Mouse (Mus musculus) gastrocnemius, adult 18-20 months (tissue): ENCODE results near the gene Naglu. TPM values are rescaled to one million over a fixed set of nuclear protein-coding genes. Genes with fewer than 3 reads are reported as not detected.

ENCODE experiments used
- DNase-seq: peaks from one replicate; pipeline ENCODE4 v3.0.0; 2021; ENCODE audit warnings: low spot score
- long read RNA-seq, 2 experiments: library from polyadenylated mRNA; stranded (forward); transcript quantifications; one replicate each; pipeline ENCODE4 v2.0.0; 2021
- total RNA-seq, 2 experiments: library from RNA; stranded (reverse); gene quantifications; 2 replicates each; pipeline ENCODE4 v1.2.3; 2021

The Naglu gene
- 1 to 10 TPM; 3.9 TPM for total RNA-seq
- long read RNA-seq, experiment 1, transcript Naglu-201 (6 exons, 2,560 nt): major isoform, 6 of 8 reads
- long read RNA-seq, experiment 1, partial matches to known transcripts: 1 of 8 reads
- long read RNA-seq, experiment 1, other reads (novel, unspliced or antisense): 1 of 8 reads
- long read RNA-seq, experiment 2, transcript Naglu-201 (6 exons, 2,560 nt): major isoform, 13 of 14 reads
- long read RNA-seq, experiment 2, partial matches to known transcripts: 0 of 14 reads
- long read RNA-seq, experiment 2, other reads (novel, unspliced or antisense): 1 of 14 reads

DNA sequence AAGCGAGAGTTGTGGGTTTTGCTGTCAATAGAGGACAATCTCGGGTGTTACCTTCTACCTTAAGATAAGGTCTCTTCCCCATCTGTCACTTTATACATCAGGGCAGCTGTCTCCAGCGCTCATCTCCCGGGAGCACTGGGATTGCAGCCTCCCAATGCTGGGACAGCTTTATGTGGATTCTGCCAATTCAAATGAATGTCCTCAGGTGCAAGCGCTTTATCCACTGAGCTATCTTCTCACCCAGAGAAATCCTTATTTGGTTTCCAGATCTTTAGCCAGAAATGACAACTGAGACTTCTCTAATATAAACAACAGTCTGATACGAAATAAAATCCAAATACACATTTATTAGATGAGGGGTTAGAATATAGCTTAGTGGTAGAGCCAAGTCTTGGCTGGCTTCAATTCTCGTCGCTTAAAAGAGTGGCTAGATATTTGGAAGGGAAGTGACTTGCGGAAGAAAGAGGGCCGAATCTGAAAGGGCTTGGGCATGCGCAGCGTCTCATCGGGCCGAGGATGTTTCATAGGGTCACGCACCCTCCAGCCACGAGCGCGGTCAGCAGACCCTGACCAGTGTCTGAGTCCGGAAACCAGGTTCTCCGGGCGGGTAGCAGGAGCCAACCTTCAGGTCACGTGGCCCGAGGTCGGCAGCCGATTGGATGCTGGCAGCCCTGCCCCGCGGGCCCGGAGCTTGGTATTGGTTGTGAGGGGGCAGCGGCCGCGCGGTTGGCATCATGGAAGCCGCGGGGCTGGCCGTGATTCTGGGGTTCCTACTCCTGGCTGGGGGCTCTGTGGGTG is at the start of gene Naglu:
Gene Naglu, plus strand, starts transcription at position 622 of the 798 bp plus-strand sequence.
- peak; percentile 97 for DNase-seq

DNA sequence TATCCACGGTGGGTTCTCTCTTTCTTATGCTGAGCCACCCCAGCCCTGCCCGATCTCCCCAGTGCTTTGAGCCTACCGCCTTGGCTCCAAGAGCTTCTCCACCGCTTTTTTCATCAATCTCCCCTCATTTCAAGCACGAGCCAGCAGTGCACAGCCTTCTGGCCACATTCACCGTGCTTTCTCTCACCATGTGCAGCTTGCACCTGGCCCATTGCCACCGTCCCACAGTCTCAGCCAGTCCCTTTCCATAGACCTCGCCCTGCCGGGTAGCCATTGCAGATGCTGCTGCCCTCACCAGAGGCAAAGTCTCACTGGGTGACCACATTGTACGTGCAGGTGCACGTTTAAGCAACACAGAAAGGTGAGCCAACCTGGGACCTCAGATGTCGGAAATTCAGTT is 46.4 kb upstream of the Naglu start:
- peak; percentile 13 for DNase-seq

DNA sequence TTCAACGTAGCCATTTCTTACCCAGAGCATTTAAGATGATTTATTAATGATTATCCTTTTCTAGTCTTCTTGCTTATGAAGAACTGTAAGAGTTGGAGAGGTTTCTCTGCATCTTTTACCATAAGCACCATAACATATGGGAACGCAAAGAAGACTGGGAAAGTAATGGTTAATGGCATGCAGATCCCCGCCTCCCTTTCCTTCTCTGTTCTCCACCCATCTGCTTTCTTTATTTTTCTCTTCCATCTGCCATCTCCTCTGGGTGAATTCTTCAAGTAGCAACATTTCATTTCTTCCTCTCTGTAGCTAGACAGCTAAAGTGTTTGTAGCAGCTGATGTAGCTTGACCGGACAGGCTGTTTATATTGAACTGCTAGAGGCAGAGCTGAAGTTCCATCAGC is 45.8 kb upstream of the Naglu start:
- no peak for DNase-seq

DNA sequence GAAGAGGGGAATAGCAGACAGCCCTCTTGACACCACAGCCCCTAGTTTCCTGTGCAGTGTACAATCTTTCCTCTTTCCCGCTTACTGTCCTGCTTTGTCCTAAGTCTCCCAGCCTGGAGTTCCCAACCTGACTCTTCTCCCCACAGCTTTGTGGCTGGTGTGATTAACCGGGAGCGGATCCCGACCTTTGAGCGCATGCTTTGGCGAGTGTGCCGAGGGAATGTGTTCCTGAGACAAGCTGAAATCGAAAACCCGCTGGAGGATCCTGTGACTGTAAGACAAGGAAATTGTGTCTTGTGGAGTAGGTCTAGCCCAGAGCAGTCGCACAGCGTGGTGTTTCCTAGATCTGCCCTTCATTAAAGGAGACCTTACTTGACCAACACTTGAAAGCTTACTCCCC is 42.7 kb upstream of the Naglu start:
- peak; percentile 37 for DNase-seq

DNA sequence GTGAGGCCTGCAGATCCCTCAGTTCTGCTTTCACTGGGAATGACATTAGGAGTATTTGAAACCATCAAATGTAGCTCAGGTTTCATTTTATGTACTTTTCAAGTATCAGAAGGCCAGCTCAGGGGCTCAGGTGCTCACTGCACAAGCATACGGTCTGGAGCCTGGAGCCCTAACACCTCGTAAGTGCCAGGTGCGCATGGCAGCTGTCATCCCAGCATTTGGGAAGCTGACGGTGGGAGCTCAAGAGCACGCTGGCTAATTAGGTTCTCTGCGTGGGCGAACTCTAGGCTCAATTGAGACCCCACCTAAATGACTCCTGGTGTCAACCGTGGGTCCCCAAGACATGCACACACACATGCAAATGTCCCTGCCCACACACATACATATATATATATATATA is 40.5 kb upstream of the Naglu start:
- no peak for DNase-seq

DNA sequence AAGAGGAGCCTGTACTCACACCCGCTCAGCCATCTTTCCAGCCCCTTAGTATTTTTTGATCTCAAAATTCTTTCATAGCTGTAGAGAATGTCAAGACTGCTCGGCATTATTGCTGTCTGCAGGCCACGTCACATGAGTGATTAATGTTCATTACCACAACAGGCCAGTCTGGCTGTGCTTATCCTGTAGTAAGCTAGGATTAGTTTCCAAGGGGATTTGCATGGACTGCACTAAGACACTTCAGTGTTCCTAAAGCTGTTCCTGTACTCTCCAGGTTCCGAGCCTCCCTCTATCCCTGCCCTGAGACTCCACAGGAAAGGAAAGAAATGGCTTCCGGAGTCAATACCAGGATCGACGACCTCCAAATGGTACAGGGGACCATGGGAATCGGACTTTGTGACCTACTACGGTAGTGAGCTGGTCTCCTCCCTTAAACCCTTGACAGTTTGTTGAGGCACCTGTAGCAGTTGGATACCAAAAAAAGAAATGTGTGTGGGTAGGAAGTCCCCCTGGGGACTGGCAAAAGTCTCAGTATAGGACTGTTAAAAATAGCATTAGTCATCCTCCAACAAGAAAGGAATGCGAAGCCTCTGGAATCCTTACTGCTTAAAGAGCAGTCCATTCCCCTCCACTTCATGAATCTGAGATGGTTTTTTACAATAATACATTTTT is 39.5 kb upstream of the Naglu start:
- DNase-seq: no peak

DNA sequence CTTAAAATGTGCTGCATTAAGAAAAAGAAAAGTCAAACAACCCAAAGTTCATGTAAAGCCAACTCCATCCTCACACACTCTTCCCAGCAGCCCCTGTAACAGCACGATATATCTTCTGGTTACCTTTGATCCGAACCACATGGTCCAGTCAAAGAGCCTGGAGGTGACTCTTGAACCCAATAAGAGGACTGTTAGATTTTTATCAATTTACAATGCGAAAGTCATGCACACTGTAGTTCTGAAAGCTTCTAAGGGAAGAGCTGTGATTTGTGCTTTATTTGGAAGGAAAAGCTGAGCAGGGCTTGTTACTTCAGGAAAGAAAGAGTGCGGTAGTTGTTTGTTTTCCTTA is 39.0 kb upstream of the Naglu start:
- no peak for DNase-seq

DNA sequence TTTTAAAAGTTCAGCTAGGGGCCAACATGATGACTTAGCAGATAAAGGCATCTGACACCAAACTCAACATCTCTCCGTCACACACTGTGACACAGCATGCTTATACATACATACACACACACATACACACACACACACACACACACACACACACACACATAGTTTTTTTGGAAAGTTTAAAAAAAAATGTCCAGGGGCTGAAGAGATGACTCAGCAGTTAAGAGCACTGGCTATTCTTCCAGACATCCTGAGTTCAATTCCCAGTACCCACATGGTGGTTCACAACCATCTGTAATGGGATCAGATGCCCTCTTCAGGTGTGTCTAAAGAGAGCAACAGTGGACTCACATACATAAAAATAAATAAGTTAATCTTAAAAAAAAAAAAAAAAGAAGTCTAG is 38.3 kb upstream of the Naglu start:
- no peak for DNase-seq

DNA sequence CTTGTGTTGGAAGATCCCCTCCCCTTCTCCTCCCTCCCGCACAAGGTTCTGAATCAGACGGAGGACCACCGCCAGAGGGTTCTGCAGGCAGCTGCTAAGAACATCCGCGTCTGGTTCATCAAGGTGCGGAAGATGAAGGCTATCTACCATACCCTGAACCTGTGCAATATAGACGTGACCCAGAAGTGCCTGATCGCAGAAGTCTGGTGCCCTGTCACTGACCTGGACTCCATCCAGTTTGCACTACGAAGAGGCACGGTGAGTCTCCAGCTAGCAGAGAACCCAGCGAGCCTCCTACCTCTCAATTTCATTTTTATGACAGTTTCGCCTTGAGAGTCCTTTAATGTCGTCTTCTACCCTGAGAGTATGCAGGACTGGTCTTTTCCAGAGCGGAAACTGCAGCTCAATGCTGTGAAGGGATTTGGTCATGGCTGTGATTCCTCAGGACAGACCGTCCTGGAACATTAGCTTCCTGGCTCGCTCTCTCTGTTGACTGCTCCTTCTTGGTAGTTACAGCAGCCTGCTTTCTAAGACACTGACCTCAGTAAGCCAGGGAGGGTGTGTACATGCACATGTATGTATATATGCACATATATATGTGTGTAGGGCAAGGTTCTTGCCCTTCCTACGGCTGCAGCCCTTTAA is 35.8 kb upstream of the Naglu start:
- peak; percentile 60 for DNase-seq

DNA sequence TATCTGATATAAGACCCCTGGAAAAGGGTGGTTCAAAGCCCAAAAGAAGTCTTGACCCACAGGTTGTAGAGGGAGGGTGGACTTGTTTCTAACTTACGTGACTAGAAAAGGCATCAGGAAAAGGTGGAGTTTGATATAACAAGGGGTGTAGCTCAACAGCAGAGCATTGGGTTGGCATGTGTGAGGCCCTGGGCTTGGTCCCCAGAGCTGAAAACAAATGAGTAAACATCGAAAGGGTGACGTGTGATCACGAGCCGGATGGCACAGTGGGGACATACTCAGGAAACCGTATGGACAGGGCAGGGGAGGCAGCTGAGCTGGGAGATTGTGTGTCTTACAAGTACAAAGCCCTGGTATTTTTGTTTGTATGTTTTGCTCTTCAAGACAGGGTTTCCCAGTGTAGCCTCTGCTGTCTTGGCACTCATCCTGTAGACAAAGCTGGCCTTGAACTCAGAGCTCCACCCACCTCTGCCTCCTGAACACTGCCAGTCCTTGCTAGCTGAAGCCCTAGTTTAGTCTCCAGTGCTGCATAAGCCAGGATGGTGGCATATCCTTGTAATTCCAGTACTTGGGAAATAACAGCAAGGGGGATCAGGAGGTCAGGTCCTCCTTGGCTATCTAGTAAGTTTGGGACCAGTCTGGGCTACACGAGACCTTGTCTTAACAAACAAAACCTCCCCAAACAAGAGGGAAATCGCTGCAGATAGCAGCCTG is 35.0 kb upstream of the Naglu start:
- DNase-seq: no peak

DNA sequence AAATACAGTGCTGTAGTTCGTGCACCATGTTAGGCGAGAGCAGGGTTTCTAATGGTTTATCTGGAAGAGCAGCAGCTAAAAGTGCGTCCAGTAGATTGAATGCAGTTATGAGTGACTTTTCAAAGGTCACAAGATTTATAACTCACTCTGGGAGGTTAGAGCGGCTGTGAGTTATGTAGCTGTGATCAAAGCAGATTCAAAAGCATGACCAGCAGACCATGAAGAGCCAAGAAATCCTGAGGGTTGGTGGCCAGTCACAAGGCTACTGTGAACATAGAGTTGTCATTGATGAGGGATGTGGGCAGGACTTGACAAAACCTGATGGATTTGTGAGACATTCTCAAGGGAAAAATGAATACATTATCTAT is 34.5 kb upstream of the Naglu start:
- no peak for DNase-seq

DNA sequence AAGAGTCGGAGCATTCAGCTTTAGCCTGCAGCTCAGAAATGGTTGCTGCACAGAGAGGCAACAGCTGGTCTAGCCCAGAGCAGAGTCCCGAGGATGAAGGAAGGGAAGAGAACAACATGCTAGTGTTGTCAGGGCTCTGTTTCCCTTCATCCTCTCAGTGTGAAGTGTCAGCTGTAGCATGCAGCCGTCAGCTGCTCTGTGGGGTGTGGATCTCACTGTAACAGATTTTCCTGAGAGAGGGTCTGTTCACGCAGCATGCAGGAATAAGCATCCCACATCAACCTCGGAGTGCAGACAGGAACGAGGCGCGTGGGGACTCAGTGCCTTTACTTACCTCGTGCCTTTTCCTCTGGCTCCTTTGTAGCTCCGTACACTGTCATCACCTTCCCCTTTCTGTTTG is 32.0 kb upstream of the Naglu start:
- no peak for DNase-seq

DNA sequence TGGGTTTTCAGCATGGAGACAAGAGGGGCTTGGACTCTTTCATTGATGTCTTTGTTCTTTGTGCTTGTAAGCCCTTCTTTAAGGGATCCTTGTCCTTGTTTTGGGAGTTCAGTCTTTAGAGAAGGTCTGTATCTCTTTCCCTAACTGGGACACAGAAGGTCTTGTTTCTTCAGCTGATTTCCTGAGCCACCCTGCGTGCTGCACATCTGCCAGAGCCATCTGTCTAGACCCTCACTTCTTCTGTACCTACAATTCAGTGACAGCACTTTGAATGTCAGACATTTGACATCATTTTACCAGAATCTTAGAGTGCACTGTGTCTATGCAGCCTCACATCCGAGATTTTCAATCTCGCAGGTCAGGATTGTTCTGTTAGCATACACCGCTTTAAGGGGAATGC is 24.0 kb upstream of the Naglu start:
- DNase-seq: no peak

DNA sequence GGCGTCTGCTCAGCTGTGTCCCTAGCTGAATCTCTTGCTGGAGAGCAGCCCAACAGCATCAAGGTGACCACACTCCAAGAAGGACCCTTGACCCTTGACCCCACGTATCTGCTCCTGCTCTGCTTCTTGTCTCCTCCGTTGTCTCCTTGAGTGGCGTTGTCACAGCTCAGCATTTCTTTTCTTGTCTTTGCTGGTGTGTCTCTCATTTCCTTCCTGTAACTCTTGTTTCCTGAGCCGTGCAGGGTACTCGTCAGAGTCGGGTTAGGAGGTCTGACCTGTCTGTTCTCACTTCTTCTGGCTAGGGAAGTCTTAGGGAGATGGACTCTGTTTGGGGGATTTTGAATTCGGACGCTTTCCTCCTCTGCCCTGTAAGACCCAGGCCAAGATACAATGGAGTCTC is 23.4 kb upstream of the Naglu start:
- DNase-seq: no peak

DNA sequence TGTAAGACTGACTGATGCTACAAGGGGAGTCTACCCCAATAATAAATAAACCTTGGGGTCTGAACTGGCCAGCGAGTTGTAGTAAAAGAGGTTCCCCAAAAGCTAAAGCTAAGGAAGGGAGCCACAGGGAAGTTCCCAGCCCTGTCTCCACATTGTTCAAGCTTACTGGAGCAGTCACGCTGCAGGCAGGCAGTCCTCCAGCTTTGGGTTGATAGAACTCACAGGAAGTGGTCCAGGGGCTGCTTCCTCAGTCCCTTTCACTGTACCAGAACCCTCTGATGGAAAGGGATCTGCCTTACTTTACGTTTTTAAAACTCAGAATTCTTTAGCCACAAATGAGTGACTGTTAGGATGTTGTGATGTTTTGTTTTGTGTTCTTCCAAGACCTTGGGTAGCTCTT is 22.3 kb upstream of the Naglu start:
- no peak for DNase-seq

DNA sequence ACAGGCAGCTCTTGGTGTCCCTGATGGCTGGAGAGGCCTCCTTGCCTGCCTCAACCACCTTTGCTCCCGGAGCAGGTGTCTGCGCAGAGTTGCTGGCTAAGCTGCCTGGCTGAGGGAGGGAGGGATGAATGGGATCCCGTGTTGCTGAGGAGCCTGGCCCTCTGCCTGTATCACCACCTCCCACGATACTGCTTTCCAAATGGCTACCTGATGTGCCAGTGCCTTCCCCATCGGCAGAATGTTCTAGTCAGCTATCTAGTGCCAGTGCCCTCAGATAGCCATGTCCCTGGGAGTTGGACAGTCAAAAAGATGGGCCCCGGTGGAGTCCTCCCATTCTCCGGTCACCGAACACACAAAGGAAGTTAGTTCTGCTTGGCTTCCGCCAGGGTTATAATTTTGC is 19.5 kb upstream of the Naglu start:
- no peak for DNase-seq

DNA sequence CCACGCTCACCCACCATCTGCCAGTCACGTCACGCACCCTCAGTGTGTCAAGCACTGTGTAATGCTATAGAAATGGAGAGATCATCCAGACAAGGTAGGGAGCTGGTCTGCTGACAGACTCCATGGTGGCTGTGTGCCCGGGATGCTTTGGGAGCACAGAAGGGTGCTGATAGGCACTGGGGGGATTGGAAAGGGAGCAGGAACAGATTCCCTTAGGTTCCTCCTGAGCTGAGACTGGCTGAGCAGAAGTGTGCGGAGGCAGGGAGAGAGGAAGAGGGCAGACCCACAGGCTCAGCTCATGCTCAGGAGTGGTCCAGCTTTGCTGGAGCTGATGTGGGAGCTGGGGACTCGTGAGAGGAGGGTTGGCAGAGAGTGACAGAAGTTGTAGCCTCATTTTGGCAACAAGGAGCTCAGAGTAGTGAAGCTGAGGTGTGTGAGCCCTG is 18.7 kb upstream of the Naglu start:
- no peak for DNase-seq

DNA sequence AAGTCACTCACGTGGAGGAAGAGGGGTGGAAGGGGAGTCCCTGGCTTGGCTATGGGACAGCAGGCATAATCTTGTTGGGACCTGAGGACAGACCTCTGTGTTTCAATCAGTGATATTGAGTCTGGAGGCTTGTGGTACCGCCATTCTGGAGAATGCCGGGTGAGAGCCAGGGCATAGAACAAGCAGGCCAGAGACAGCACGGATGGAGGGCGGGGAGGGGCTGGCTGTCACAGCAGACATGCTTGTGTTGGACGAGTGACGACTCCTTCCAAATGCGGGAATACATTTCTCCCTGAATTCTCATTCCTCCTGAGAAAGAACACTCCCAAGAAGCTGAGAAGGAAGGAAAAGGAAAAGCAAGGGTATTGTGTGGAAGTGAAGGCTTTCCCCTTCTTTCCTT is 18.2 kb upstream of the Naglu start:
- DNase-seq: no peak

DNA sequence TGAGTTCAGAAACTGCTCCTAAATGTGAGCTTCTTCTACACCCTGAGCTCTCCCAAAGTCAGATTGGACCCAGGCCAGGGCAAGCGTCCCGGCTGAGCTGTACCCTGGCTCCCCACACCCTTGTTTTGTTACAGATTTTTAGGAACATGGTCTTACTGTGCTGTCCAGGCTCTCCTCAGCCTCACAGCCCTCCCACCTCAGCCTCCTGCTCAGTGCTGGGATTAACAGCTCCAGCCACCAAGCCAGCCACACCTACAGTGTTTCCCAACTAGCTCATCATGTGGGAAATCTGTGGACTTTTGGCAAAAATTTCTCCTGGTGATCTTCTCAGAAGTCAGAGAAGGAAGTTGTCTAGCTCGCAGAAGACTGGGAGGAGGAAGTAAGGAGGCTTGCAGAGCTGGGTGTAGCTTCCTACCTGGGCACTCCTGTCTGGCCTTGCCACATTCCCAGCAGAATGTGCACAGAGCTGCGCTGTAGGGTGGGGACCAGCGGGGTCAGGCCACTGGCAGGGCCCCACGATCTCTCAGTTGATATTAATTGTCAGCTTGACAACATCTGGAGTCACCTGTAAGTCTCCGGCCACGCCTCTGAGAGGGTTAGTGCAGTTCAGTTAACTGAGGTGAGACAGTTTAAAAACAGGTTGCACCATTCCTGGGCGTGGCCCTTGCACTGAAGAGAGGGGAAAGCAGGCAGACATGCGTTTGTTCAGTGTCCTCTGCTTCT is 16.9 kb upstream of the Naglu start:
- DNase-seq: peak; percentile 80

DNA sequence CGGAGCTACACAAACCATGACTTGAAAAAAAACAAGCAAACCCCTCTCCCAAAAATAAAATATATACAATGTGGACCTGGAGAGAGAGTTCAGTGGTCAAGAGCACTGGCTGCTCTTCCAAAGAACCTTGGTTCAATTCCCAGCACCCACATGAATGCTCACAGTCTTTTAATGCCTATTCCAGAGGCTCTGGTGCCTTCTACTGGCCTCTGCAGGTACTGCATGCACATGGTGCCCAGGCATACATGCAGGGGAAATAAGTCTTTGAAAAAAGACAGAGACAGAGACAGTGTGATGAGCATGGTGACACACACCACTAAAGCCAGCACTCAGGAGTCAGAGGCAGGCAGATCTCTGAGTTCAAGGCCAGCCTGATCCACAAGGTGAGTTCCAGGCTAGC is 15.8 kb upstream of the Naglu start:
- DNase-seq: no peak

DNA sequence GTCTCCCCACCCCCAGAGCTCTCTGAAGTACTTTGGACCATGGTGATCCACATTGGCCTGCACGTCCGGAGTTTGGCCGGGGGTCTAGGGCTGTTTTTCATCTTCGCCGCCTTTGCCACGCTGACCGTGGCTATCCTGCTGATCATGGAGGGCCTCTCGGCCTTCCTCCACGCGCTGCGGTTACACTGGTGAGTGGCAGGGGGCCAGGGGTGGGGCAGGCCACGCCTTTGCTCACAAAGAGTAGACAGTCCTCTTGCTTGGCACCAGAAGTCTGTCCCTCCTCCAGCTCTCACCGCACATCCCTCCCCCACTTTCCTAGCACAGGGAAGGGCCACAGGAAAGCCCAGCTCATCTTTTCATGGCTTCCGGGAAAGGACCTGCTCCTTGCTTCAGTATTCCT is 14.4 kb upstream of the Naglu start:
- no peak for DNase-seq
